Mouse (Mus musculus): ENCODE data around the gene Ly6g6f. TPM values are rescaled to one million over a fixed set of nuclear protein-coding genes. Genes with fewer than 3 reads are reported as not detected.

Gene Ly6g6f
- polyA plus RNA-seq, 1 experiment from 2014 or later = 0.68 TPM

GRCm38 (mm10) chr17:35088825-35089644 lies 3.6 kb upstream of the Ly6g6f start, which contains the start of gene Abhd16a:
Gene Abhd16a (plus strand): TSS chr17:35089263.
- peaks cover 18% of the 10 kb centered on the region for H3K4me1 ChIP-seq (replicated peaks)
- no peaks in the 10 kb centered on the region for H3K9me3 ChIP-seq
- WGBS = 3% methylated on average over 67 of the region's 67 CpGs
- peak within 1 kb of the TSS; percentile 72 for H3K4me2 ChIP-seq
- peak within 1 kb of the TSS; percentile 59 for H3K4me3 ChIP-seq
- H3K36me3 ChIP-seq = peaks cover 26% of the 10 kb centered on the region
- ATAC-seq (ENCODE audit: low read depth) = peak; percentile 98
- H3K9ac ChIP-seq = peak within 1 kb of the TSS; percentile 89
- H3K27ac ChIP-seq (replicated peaks) = peak within 1 kb of the TSS; percentile 98
- no peaks in the 10 kb centered on the region for H3K27me3 ChIP-seq

DNA sequence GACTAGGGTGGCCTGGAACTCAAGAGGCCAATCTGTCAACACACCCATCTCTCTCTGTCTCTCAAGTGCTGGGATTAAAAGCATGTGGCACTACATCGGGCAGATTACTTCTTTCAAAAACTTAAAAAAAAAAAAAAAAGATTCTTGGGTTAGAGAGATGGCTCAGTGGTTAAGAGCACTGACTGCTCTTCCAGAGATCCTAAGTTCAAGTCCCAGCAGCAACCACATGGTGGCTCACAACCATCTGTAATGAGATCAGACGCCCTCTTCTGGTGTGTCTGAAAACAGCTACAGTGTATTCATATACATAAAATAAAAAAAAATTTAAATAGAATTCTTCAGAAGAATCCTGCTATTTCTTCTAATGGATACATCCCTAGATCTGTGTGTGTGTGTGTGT lies 2.7 kb upstream of the Ly6g6f start:
- H3K27ac ChIP-seq (replicated peaks) = no peak overlapping the region
- whole genome bisulfite sequencing = 49% methylated on average over 2 of the region's 2 CpGs
- H3K36me3 ChIP-seq = peaks cover 17% of the 10 kb centered on the region
- H3K9me3 ChIP-seq = no peaks in the 10 kb centered on the region
- H3K4me3 ChIP-seq = no peak overlapping the region
- H3K4me2 ChIP-seq = no peak overlapping the region
- peaks cover 18% of the 10 kb centered on the region for H3K4me1 ChIP-seq (replicated peaks)
- H3K27me3 ChIP-seq = no peaks in the 10 kb centered on the region
- no peak overlapping the region for H3K9ac ChIP-seq
- ATAC-seq (ENCODE audit: low read depth) = no peak

- WGBS = 87% methylated on average over 3 of the region's 3 CpGs
- no peaks in the 10 kb centered on the region for H3K27me3 ChIP-seq
- no peak overlapping the region for H3K4me2 ChIP-seq
- H3K4me3 ChIP-seq = no peak overlapping the region
- no peak for ATAC-seq (ENCODE audit: low read depth)
- no peaks in the 10 kb centered on the region for H3K9me3 ChIP-seq
- no peak overlapping the region for H3K9ac ChIP-seq
- no peak overlapping the region for H3K27ac ChIP-seq (replicated peaks)
- H3K4me1 ChIP-seq (replicated peaks) = no peaks in the 10 kb centered on the region
- no peaks in the 10 kb centered on the region for H3K36me3 ChIP-seq
Measured at GRCm38 (mm10) chr17:35083929-35084497, 1.4 kb downstream of the Ly6g6f start.

DNA sequence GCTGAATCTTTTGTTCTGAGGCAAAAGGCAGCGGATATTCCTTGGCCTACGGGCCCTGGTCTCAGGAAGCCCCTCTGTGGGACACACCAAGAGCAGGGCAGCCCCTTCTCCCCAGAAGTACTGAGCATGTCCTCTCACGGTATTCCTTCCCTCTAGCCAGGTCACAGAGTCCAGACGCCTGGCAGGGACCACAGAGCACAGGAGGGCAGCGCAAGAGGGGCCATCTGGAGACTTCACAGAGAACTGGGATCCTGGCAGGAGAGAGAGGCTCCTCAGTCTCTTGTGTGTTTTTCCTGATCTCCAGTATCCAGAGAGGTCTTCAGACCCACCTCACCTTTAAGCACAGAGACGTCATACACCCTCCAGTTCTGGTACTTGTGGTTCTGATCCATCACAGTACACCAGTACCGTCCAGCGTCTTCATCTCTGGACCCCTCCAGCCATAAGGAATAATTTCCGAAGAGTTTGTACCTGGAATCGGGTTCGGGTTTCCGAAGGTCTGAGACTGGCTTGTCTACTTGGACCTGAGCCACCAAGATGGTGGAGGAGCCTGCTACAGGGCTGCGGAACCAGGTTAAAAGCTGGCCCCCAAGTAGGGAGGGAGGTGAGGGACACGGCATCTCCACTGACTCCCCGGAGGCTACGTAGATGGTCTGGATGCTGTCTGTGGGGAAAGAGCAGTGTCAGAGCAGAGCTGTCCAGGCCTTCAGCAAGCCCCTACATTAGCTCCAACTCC lies 2.4 kb downstream of the Ly6g6f start:
- H3K9ac ChIP-seq = no peak overlapping the region
- no peaks in the 10 kb centered on the region for H3K36me3 ChIP-seq
- no peak for ATAC-seq (ENCODE audit: low read depth)
- no peak overlapping the region for H3K27ac ChIP-seq (replicated peaks)
- H3K4me2 ChIP-seq = no peak overlapping the region
- no peaks in the 10 kb centered on the region for H3K9me3 ChIP-seq
- WGBS = 82% methylated on average over 16 of the region's 16 CpGs
- H3K4me3 ChIP-seq = no peak overlapping the region
- no peaks in the 10 kb centered on the region for H3K27me3 ChIP-seq
- peaks cover 4% of the 10 kb centered on the region; the same call in 1 of the 2 replicates for H3K4me1 ChIP-seq (replicated peaks)

DNA sequence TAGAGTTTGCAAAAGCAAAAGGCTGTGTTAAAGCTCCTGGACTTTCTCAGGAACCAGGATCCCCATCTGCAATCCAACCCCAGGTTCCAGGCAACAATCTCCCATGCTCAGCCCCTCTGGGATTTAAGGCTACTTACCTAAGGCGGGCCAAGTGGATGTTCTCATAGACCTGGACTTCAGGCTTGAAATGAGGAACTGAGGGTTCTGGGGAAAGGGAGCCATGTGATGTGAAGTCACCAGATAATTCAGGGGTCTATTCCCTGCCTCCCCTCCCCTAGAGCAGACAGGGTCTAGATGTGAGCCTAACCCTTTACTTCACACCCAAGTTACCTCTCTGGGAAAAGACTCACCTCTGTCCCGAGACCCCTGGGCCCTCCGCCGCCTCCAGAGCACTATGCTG lies 4.7 kb downstream of the Ly6g6f start:
- Histone ChIP-seq H3K27ac (replicated peaks) (no peak overlapping the region), H3K4me1 (replicated peaks) (peaks cover 18% of the 10 kb centered on the region), H3K4me3 (no peak overlapping the region), H3K9me3 (no peaks in the 10 kb centered on the region), H3K9ac (0 out of 2 replicates have a peak overlapping the region, but pooled peaks have one; percentile 8), H3K4me2 (no peak overlapping the region), H3K27me3 (no peaks in the 10 kb centered on the region), H3K36me3 (no peaks in the 10 kb centered on the region)
- ATAC-seq (ENCODE audit: low read depth) = no peak
- 82% methylated on average over 4 of the region's 4 CpGs for WGBS

DNA sequence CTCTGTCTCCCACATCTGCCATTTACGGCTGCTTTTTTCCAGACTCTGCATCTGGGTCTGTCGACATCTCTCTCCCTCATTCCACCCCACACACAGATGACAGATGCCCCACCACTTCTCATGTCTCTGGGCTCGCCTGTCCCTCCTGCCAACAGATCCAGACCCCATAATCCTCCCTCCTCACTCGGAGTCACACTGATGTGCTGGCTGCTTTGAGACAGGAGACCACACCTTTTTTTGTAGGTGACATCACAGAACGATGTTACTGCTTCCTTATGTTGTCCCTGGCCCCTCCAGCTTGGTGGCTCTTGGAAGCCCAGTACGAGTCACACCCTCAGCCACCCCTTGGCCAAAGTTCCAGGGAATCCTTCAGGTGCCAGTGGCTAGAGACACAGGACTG lies 5.2 kb downstream of the Ly6g6f start:
- Histone ChIP-seq H3K4me2 (no peak overlapping the region), H3K4me1 (replicated peaks) (peaks cover 18% of the 10 kb centered on the region), H3K4me3 (no peak overlapping the region), H3K27me3 (no peaks in the 10 kb centered on the region), H3K36me3 (no peaks in the 10 kb centered on the region), H3K9me3 (no peaks in the 10 kb centered on the region), H3K27ac (replicated peaks) (no peak overlapping the region), H3K9ac (0 out of 2 replicates have a peak overlapping the region, but pooled peaks have one; percentile 45)
- WGBS = 64% methylated on average over 6 of the region's 6 CpGs
- no peak for ATAC-seq (ENCODE audit: low read depth)

DNA sequence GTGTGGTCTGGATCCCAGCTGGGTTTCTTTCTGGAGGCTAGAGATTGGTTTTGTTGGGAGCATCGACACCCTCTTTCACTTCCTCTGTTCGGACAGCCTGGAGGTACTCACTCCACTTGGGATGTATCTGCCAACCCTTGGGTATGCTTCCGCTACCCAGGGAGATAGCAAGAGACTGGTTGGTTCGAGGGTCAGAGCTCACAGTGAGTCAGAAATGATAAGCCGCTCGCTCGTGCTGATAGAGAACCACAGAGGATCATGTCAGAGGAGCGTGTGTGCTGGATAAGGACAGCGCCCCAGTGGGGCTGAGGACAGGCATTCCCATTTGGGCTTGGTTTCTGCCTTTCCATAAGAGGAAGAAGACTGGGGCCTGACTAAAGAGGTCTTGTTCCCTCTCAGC lies 5.6 kb downstream of the Ly6g6f start:
- 0 out of 2 replicates have a peak overlapping the region, but pooled peaks have one; percentile 45 for H3K9ac ChIP-seq
- no peaks in the 10 kb centered on the region for H3K36me3 ChIP-seq
- no peak overlapping the region for H3K27ac ChIP-seq (replicated peaks)
- no peak for ATAC-seq (ENCODE audit: low read depth)
- H3K9me3 ChIP-seq = no peaks in the 10 kb centered on the region
- no peak overlapping the region for H3K4me3 ChIP-seq
- no peaks in the 10 kb centered on the region for H3K27me3 ChIP-seq
- WGBS = 75% methylated on average over 9 of the region's 9 CpGs
- H3K4me1 ChIP-seq (replicated peaks) = peaks cover 18% of the 10 kb centered on the region
- no peak overlapping the region for H3K4me2 ChIP-seq

DNA sequence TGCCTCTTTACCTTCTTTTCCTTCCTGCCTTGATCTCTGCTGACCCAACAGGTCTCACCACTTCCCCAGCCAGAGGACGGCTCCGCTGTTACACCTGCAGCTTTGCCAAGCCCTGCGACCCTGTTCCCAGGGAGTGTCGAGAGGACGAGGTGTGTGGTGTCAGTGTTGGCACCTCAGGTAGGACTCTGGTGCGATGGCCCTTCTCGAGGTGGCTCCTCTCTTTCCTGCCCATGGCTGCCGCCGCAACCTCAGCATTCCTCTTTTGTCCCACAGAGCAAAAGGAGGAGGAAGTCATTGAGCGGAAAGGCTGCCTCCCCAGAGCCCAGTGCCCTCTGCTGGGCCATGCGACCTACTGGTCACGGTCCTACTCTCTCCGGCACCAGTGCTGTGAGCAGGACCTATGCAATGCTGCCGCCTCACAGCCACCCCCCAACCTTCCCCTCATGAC lies 7.6 kb downstream of the Ly6g6f start, which contains the start of gene Ly6g6d:
Gene Ly6g6d, minus strand, starts transcription at position 280 of the 448 bp plus-strand sequence.
- Histone ChIP-seq H3K4me2 (peak within 1 kb of the TSS; percentile 47), H3K9me3 (no peaks in the 10 kb centered on the region), H3K9ac (peak within 1 kb of the TSS; percentile 59), H3K27me3 (no peaks in the 10 kb centered on the region), H3K27ac (replicated peaks) (no peak within 1 kb of the TSS), H3K4me3 (peak within 1 kb of the TSS; percentile 15), H3K36me3 (no peaks in the 10 kb centered on the region), H3K4me1 (replicated peaks) (peaks cover 18% of the 10 kb centered on the region)
- peak; percentile 62 for ATAC-seq (ENCODE audit: low read depth)
- 11% methylated on average over 14 of the region's 14 CpGs for WGBS

GRCm38 (mm10) chr17:35077285-35077684 lies 8.1 kb downstream of the Ly6g6f start:
- ATAC-seq (ENCODE audit: low read depth) = no peak
- 22% methylated on average over 2 of the region's 2 CpGs for WGBS
- Histone ChIP-seq H3K4me3 (peak overlapping the region; percentile 15), H3K9ac (peak overlapping the region; percentile 59), H3K9me3 (no peaks in the 10 kb centered on the region), H3K36me3 (no peaks in the 10 kb centered on the region), H3K27me3 (no peaks in the 10 kb centered on the region), H3K4me2 (peak overlapping the region; percentile 47), H3K27ac (replicated peaks) (no peak overlapping the region), H3K4me1 (replicated peaks) (peaks cover 18% of the 10 kb centered on the region)

DNA sequence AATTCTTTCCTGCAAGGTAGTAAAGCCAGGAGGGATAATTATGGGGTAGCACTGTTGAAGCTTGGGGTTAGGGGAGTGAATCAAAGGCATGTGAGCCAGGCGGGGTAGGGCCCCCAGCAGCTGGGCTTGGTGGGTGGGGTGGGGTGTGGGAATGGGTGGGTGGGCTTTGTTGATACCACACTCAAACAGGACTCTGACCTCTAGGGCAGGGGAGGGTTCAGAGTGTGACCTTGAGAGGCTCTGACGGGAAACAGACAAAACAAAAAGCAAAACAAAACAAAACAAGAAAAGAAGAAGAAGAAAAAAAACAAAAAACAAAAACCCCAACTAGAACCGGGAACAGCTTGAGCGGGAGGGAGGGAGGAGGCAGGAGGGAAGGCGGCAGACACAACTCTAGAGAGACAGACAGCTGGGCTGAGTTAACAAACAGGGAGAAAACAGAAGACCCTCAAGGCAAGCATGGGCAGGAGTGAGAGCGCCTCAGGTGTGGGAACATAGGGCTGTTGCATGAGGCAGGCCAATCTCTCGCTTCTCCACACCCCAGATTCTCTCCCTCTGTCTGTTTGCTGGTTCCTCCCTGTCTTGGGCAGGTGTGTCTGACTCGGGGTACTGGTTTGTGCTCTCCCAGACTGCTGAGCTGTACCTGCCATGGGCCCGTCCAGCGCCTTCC lies 8.8 kb downstream of the Ly6g6f start, which contains the start of gene Ly6g6e:
Gene Ly6g6e, plus strand, starts transcription at position 396 of the 670 bp plus-strand sequence.
- H3K9ac ChIP-seq = peak within 1 kb of the TSS; percentile 59
- H3K9me3 ChIP-seq = no peaks in the 10 kb centered on the region
- H3K4me3 ChIP-seq = peak within 1 kb of the TSS; percentile 15
- peaks cover 18% of the 10 kb centered on the region for H3K4me1 ChIP-seq (replicated peaks)
- H3K27ac ChIP-seq (replicated peaks) = no peak within 1 kb of the TSS
- peak within 1 kb of the TSS; percentile 47 for H3K4me2 ChIP-seq
- no peak for ATAC-seq (ENCODE audit: low read depth)
- H3K36me3 ChIP-seq = no peaks in the 10 kb centered on the region
- no peaks in the 10 kb centered on the region for H3K27me3 ChIP-seq
- 26% methylated on average over 10 of the region's 10 CpGs for WGBS

GRCm38 (mm10) chr17:35074097-35074496 lies 11.3 kb downstream of the Ly6g6f start:
- Histone ChIP-seq H3K27me3 (no peaks in the 10 kb centered on the region), H3K27ac (replicated peaks) (no peak overlapping the region), H3K4me3 (no peak overlapping the region), H3K9me3 (no peaks in the 10 kb centered on the region), H3K36me3 (no peaks in the 10 kb centered on the region), H3K9ac (no peak overlapping the region), H3K4me1 (replicated peaks) (peaks cover 22% of the 10 kb centered on the region), H3K4me2 (no peak overlapping the region)
- 42% methylated on average over 17 of the region's 17 CpGs for WGBS
- ATAC-seq (ENCODE audit: low read depth) = no peak

Measured in neural tube, embryonic 13.5 days (tissue).